Mouse (Mus musculus) ES-E14 (cell line): ENCODE results near the gene Pde3a. TPM values are rescaled to one million over a fixed set of nuclear protein-coding genes. Genes with fewer than 3 reads are reported as not detected.

Experiments used
- DNase-seq: peaks from one replicate; pipeline ENCODE4 v3.0.0-alpha.2; 2013; ENCODE audit warnings: low read depth, low spot score
- H3K27ac ChIP-seq: 2 replicates; pipeline ENCODE4 v1.5.1; 2012; ENCODE audit warnings: low read depth, mild to moderate bottlenecking, low read length, moderate library complexity, mixed read lengths; ENCODE audit not compliant: poor library complexity, insufficient read depth, severe bottlenecking
- H3K36me3 ChIP-seq: 2 replicates; pipeline ENCODE4 v1.6.1; 2012; ENCODE audit warnings: mild to moderate bottlenecking, low read length, moderate library complexity, mixed read lengths; ENCODE audit not compliant: control insufficient read depth, poor library complexity, insufficient read depth, severe bottlenecking
- H3K4me1 ChIP-seq, 2 experiments: fragments of 150-350 bp in 1 of 2; sonication (generic) in 1 of 2; 2 replicates each; pipeline ENCODE4 v1.6.1; 2012; ENCODE audit warnings: low read length in 2 of 2, mild to moderate bottlenecking in 1 of 2, mixed read lengths in 1 of 2; ENCODE audit not compliant: control insufficient read depth in 2 of 2, insufficient read depth in 2 of 2, poor library complexity in 1 of 2
- H3K4me3 ChIP-seq, 2 experiments: fragments of 150-350 bp in 1 of 2; sonication (generic) in 1 of 2; 2 replicates each; pipeline ENCODE4 v1.5.1; 2012; ENCODE audit warnings: low read length in 2 of 2, low read depth in 1 of 2, mild to moderate bottlenecking in 1 of 2, mixed read lengths in 1 of 2; ENCODE audit not compliant: insufficient read depth in 1 of 2, poor library complexity in 1 of 2, severe bottlenecking in 1 of 2
- H3K9ac ChIP-seq: 2 replicates; pipeline ENCODE4 v1.6.1; 2012; ENCODE audit warnings: low read depth, mild to moderate bottlenecking, low read length, mixed read lengths; ENCODE audit not compliant: poor library complexity, insufficient read depth, severe bottlenecking
- H3K9me3 ChIP-seq: fragments of 150-350 bp; sonication (generic); 2 replicates; pipeline ENCODE4 v1.6.1; 2012; ENCODE audit warnings: low read depth, mild to moderate bottlenecking, low read length; ENCODE audit not compliant: control insufficient read depth, insufficient read depth
- CHD2 ChIP-seq: IDR thresholded peaks from 2 replicates; pipeline ENCODE4 v1.6.1; 2014; ENCODE audit warnings: mild to moderate bottlenecking, low read depth, low read length, inconsistent platforms
- HCFC1 ChIP-seq: IDR thresholded peaks from 2 replicates; pipeline ENCODE4 v1.6.1; 2012; ENCODE audit warnings: low read length, inconsistent platforms, borderline replicate concordance; ENCODE audit not compliant: insufficient read depth
- MAFK ChIP-seq: IDR thresholded peaks from 2 replicates; pipeline ENCODE4 v1.6.1; 2014; ENCODE audit warnings: mild to moderate bottlenecking, low read depth, low read length, inconsistent platforms; ENCODE audit not compliant: insufficient read depth
- ZC3H11A ChIP-seq: IDR thresholded peaks from 2 replicates; pipeline ENCODE4 v1.6.1; 2012; ENCODE audit warnings: low read depth, mild to moderate bottlenecking, inconsistent platforms, low read length, borderline replicate concordance
- ZNF384 ChIP-seq: IDR thresholded peaks from 2 replicates; pipeline ENCODE4 v1.6.1; 2012; ENCODE audit warnings: low read depth, low read length, inconsistent platforms
- in situ Hi-C, 2 experiments: fragments of 600-800 bp; cut with MboI; formaldehyde crosslinking; loops; one replicate each; pipeline ENCODE4 v1.15.1; 2025; ENCODE audit warnings: low sequenced_read_pairs in 2 of 2, inconsistent platforms in 1 of 2; ENCODE audit not compliant: unreplicated experiment in 2 of 2
- total RNA-seq: library from RNA; depleted of rRNA; stranded (reverse); fragments of 300-350 nt; gene quantifications from 2 replicates; pipeline ENCODE4 v1.2.3, GENCODE M21; 2012

The Pde3a gene
- total RNA-seq, 1 experiment = 0.36 TPM

DNA sequence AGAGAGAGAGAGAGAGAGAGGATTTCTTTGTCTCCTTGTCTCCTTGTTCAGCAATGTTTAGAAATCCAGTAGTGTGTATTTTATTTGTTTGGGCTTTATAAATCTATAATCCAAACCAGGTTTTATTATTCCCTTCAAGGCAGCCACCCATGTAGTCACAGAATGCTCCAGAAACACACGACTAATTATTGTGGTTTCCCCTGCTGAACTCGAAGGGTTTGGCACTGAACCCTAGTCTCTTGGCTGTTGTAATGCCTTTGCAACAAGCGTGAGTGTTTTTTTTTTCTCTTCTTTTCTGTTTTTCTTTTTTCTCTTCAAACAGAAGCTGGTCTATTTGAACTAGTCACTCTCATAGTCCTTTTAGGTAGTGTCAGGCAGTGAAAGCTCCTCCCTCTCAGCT is 225.6 kb downstream of the Pde3a start:
- H3K27ac ChIP-seq = no peak overlapping the region
- no peaks in the 10 kb centered on the region for H3K36me3 ChIP-seq
- TF ChIP-seq ZC3H11A (no peak), CHD2 (no peak), HCFC1 (no peak), MAFK (no peak), ZNF384 (no peak)
- no peak for DNase-seq
- H3K9me3 ChIP-seq = no peaks in the 10 kb centered on the region
- in situ Hi-C loops = no loop called here
- no peak overlapping the region for H3K9ac ChIP-seq
- no peak overlapping the region for H3K4me3 ChIP-seq
- H3K4me1 ChIP-seq = no peaks in the 10 kb centered on the region

DNA sequence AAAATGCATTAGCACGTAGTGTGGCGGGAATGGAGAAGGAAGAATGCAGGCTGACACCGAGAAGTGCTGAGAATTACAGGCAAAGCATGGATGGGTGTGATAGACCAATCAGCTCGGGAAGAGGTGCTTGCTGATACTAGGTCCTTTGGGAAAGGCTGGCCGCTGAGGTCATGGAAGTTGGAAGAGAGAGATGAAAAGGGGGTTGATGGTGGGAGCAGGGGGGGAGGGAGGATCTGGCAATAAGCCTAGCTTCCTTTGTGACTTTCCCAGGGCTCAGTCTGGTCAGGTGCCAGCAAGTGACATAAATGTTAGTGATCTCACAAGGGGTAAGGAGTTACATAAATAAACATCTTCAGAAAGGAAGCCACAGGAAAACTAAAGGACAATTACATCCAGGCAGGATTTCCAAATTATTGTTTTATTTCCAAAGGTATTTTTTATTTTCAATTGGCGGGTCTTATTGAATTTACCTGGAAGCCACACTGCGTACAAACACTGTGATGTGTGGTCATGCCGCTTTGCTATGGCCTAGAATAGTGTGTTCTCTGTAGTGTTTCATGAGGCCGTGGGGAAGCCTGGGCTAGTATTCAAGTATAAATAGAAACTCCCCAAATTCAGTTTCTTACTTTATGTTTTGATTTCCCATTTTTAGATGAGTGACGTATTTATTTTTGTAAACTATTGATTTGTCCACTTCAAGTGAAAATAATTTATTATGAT is 236.4 kb downstream of the Pde3a start:
- Histone ChIP-seq H3K36me3 (no peaks in the 10 kb centered on the region), H3K9ac (no peak overlapping the region), H3K4me3 (no peak overlapping the region), H3K4me1 (no peaks in the 10 kb centered on the region), H3K27ac (no peak overlapping the region), H3K9me3 (no peaks in the 10 kb centered on the region)
- no peak for DNase-seq
- no peak for TF ChIP-seq MAFK
- no peak for TF ChIP-seq HCFC1
- TF ChIP-seq CHD2 = no peak
- TF ChIP-seq ZNF384 = no peak
- TF ChIP-seq ZC3H11A = no peak
- in situ Hi-C loops = loop anchor here in 1 of 2 experiments (10.0 kb wide), 1 partner anchor 559 kb away; no protein-coding TSS in a partner anchor

DNA sequence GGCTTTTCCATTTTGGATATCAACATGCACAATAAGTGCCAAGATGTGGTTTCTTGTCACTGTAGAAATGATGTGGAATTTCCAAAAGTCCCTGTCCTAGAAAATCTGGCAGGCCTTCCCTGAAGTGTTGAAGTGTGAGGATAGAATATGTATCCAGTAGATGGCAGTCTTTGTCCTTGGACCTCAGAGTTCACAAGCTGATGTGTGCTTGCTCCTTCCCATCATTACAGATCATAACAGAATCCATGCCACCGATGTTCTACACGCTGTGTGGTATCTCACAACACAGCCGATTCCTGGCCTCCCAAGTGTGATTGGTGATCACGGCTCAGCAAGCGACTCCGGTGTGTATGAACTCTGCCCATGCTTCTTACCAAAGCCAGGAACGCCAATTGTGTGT is 238.2 kb downstream of the Pde3a start:
- in situ Hi-C loops = loop anchor here in 1 of 2 experiments (10.0 kb wide), 1 partner anchor 558 kb away; no protein-coding TSS in a partner anchor
- TF ChIP-seq HCFC1 (no peak), MAFK (no peak), CHD2 (no peak), ZC3H11A (0 out of 2 replicates have a peak, but pooled peaks have one; percentile 12), ZNF384 (no peak)

DNA sequence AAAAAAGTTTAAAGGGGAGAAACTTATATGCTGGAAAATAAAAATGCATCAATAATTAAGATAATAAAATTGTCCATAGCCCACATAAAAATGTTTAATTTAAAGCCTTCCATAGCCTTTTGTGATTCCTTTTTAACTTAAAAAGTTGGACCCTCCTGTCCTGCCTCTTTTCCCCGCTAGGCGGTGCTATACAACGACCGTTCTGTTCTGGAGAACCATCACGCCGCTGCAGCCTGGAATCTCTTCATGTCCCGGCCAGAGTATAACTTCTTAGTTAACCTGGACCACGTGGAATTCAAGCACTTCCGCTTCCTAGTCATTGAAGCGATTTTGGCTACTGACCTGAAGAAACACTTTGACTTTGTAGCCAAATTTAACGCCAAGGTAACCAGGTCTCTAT is 239.6 kb downstream of the Pde3a start:
- no peak overlapping the region for H3K9ac ChIP-seq
- H3K4me1 ChIP-seq = no peaks in the 10 kb centered on the region
- peak; percentile 55 for DNase-seq
- in situ Hi-C loops = loop anchor here in 1 of 2 experiments (10.0 kb wide), 1 partner anchor 556 kb away; no protein-coding TSS in a partner anchor
- TF ChIP-seq ZC3H11A = peak; percentile 51; the same call in 1 of the 2 replicates
- TF ChIP-seq ZNF384 = no peak
- no peak for TF ChIP-seq CHD2
- H3K36me3 ChIP-seq = no peaks in the 10 kb centered on the region
- no peak overlapping the region for H3K4me3 ChIP-seq
- H3K9me3 ChIP-seq = no peaks in the 10 kb centered on the region
- H3K27ac ChIP-seq = no peak overlapping the region

More for the DNA sequence above, 238.2 kb downstream of the Pde3a start:
- Histone ChIP-seq H3K9ac (no peak overlapping the region), H3K4me1 (no peaks in the 10 kb centered on the region), H3K4me3 (no peak overlapping the region), H3K36me3 (no peaks in the 10 kb centered on the region), H3K9me3 (no peaks in the 10 kb centered on the region), H3K27ac (no peak overlapping the region)
- no peak for DNase-seq
